In genomic region chr16:91825774-91826325, GRCm38 (mm10) we compare ENCODE assay signal across 9 mouse cellular contexts.
DNase-seq lines count a peak whose midpoint lies in the region; ATAC-seq and TF ChIP-seq lines count a peak whose summit lies in the region.
"Had no signal": no experiment of that assay in that cellular context is flagged by ENCODE, and none has a peak within 500 bp of the region (broad histone marks: within the 10 kb centered on the region; RNA-seq: fewer than 3 reads in every experiment).

No protein-coding gene starts in this region.

- H3K27me3 ChIP-seq in kidney, adult 2 months (replicated peaks; ENCODE audit: control insufficient read depth, insufficient read depth, low read length) = no peaks in the 10 kb centered on the region
- no peaks in the 10 kb centered on the region for H3K27me3 ChIP-seq in lung, postnatal 0 days (replicated peaks; ENCODE audit: insufficient read depth, low read length)
- no peaks in the 10 kb centered on the region; the same call in 1 of the 2 replicates for H3K27me3 ChIP-seq in thymus, adult 2 months (ENCODE audit: control insufficient read depth, insufficient read depth, low read length)
- H3K27me3 ChIP-seq in midbrain, embryonic 14.5 days (ENCODE audit: control insufficient read depth, insufficient read depth, low read length) = no peaks in the 10 kb centered on the region
- H3K27me3 ChIP-seq: embryonic facial prominence, embryonic 13.5 days had no signal

- H3K4me3 ChIP-seq in kidney, adult 2 months (ENCODE audit: insufficient read depth, low read depth, low read length) = no peak overlapping the region
- H3K4me3 ChIP-seq in lung, postnatal 0 days (ENCODE audit: low read depth, low read length) = no peak overlapping the region
- no peak overlapping the region for H3K4me3 ChIP-seq in thymus, adult 2 months (ENCODE audit: control insufficient read depth, insufficient read depth, low read length)
- no peak overlapping the region for H3K4me3 ChIP-seq in midbrain, embryonic 14.5 days (replicated peaks; ENCODE audit: low read depth, low read length)
- H3K4me3 ChIP-seq: embryonic facial prominence, embryonic 13.5 days had no signal

- H3K9me3 ChIP-seq in lung, postnatal 0 days (ENCODE audit: low read length) = no peaks in the 10 kb centered on the region
- H3K9me3 ChIP-seq in midbrain, embryonic 14.5 days (ENCODE audit: control insufficient read depth, low read length) = no peaks in the 10 kb centered on the region
- H3K9me3 ChIP-seq: embryonic facial prominence, embryonic 13.5 days had no signal

- peak; percentile 35; the same call in 1 of the 2 replicates for ATAC-seq in erythroid progenitor cell, adult 5-6 weeks (replicated peaks; ENCODE audit: low FRiP score, poor library complexity, severe bottlenecking)
- no peak for ATAC-seq in lung, postnatal 0 days
- no peak for ATAC-seq in midbrain, embryonic 14.5 days (ENCODE audit: low FRiP score, low TSS enrichment)

- H3K4me1 ChIP-seq in kidney, adult 2 months (ENCODE audit: control insufficient read depth, insufficient read depth, low read length) = no peaks in the 10 kb centered on the region
- H3K4me1 ChIP-seq in lung, postnatal 0 days (ENCODE audit: insufficient read depth, low read depth, low read length) = peaks cover 8% of the 10 kb centered on the region; the same call in 1 of the 2 replicates
- H3K4me1 ChIP-seq in thymus, adult 2 months (replicated peaks; ENCODE audit: control insufficient read depth, insufficient read depth, low read length) = no peaks in the 10 kb centered on the region; the same call in 1 of the 2 replicates
- no peaks in the 10 kb centered on the region for H3K4me1 ChIP-seq in midbrain, embryonic 14.5 days (ENCODE audit: control insufficient read depth, insufficient read depth, low read length)

- H3K36me3 ChIP-seq in kidney, adult 2 months (ENCODE audit: control insufficient read depth, insufficient read depth, low read length) = no peaks in the 10 kb centered on the region
- H3K36me3 ChIP-seq in lung, postnatal 0 days (ENCODE audit: insufficient read depth, low read length) = 0 out of 2 replicates have a peak, but pooled peaks cover 3% of the 10 kb centered on the region
- no peaks in the 10 kb centered on the region for H3K36me3 ChIP-seq in thymus, adult 2 months (ENCODE audit: control insufficient read depth, insufficient read depth, low read length)
- H3K36me3 ChIP-seq in midbrain, embryonic 14.5 days (ENCODE audit: control insufficient read depth, insufficient read depth, low read length) = peaks cover 64% of the 10 kb centered on the region

- no peak overlapping the region for H3K9ac ChIP-seq in lung, postnatal 0 days (replicated peaks; ENCODE audit: low read depth)
- H3K9ac ChIP-seq in midbrain, embryonic 14.5 days (replicated peaks; ENCODE audit: low read length) = no peak overlapping the region
- H3K9ac ChIP-seq: embryonic facial prominence, embryonic 13.5 days had no signal

- H3K27ac ChIP-seq in kidney, adult 2 months (ENCODE audit: insufficient read depth, low read depth, low read length) = no peak overlapping the region
- 0 out of 2 replicates have a peak overlapping the region, but pooled peaks have one; percentile 65 for H3K27ac ChIP-seq in lung, postnatal 0 days (ENCODE audit: low read length)
- no peak overlapping the region for H3K27ac ChIP-seq in thymus, adult 2 months (ENCODE audit: control insufficient read depth, insufficient read depth, low read length)
- no peak overlapping the region for H3K27ac ChIP-seq in midbrain, embryonic 14.5 days (replicated peaks; ENCODE audit: low read depth, low read length)

- no peak overlapping the region for H3K4me2 ChIP-seq in lung, postnatal 0 days (replicated peaks; ENCODE audit: low read depth, low read length)
- no peak overlapping the region for H3K4me2 ChIP-seq in midbrain, embryonic 14.5 days (ENCODE audit: low read length)
- H3K4me2 ChIP-seq: embryonic facial prominence, embryonic 13.5 days had no signal

- TF ChIP-seq EP300 in lung, postnatal 0 days (IDR thresholded peaks at IDR 0.05) = no peak

- 54% methylated on average over 9 of the region's 9 CpGs for WGBS in kidney, adult 2 months
- 35% methylated on average over 9 of the region's 9 CpGs for WGBS in lung, postnatal 0 days
- 3% methylated on average over 9 of the region's 9 CpGs for WGBS in thymus, adult 2 months
- 82% methylated on average over 9 of the region's 9 CpGs for WGBS in midbrain, embryonic 14.5 days

- peak; percentile 49 for DNase-seq in kidney, adult 2 months
- DNase-seq in kidney, adult 18-20 months = no peak
- DNase-seq in lung, postnatal 0 days (ENCODE audit: low spot score) = peak; percentile 50
- DNase-seq in thymus, adult 2 months = peak; percentile 76
- no peak for DNase-seq in frontal cortex, postnatal 10 days (ENCODE audit: low spot score in 2 of 2)
- DNase-seq in midbrain, embryonic 14.5 days = no peak
- DNase-seq in gastrocnemius, adult 18-20 months (ENCODE audit: low spot score) = no peak

- TF ChIP-seq CTCF in kidney, adult 2 months (conservative IDR thresholded peaks at IDR 0.05; ENCODE audit: insufficient read depth, insufficient read length, low read depth, low read length) = no peak
- no peak for TF ChIP-seq CTCF in lung, postnatal 0 days (IDR thresholded peaks at IDR 0.05)
- TF ChIP-seq CTCF in thymus, adult 2 months (IDR thresholded peaks at IDR 0.05; ENCODE audit: borderline replicate concordance, control insufficient read depth, extremely low read depth, insufficient read depth, low read length, poor library complexity) = no peak

- TF ChIP-seq POLR2A in kidney, adult 2 months (IDR thresholded peaks at IDR 0.05; ENCODE audit: low read depth, low read length) = no peak
- TF ChIP-seq POLR2A in thymus, adult 2 months (IDR thresholded peaks at IDR 0.05; ENCODE audit: control insufficient read depth, extremely low read depth, insufficient read depth, low read length, poor library complexity) = no peak

Comparison
In these comparisons a context has a peak if more than half of its experiments do, and no peak if none do; other contexts are left out.
1. DNase-seq: peak in kidney, adult 2 months (single experiment), lung, postnatal 0 days (single experiment) and thymus, adult 2 months (single experiment); none in kidney, adult 18-20 months (single experiment), frontal cortex, postnatal 10 days (0 of 2), midbrain, embryonic 14.5 days (single experiment) and gastrocnemius, adult 18-20 months (single experiment).